Comparison of ENCODE assay signal across 8 mouse cellular contexts in genomic region chr7:82056551-82057230, GRCm38 (mm10).
DNase-seq lines count a peak whose midpoint lies in the region; ATAC-seq and TF ChIP-seq lines count a peak whose summit lies in the region.

No protein-coding gene starts in this region.

- 0 out of 2 replicates have a peak, but pooled peaks cover 13% of the 10 kb centered on the region for H3K27me3 ChIP-seq in forebrain, embryonic 15.5 days
- H3K27me3 ChIP-seq in hindbrain, embryonic 15.5 days, result no peaks in the 10 kb centered on the region
- H3K27me3 ChIP-seq in stomach, postnatal 0 days (ENCODE audit: control insufficient read depth, insufficient read depth, low read length), result no peaks in the 10 kb centered on the region

- no peak for TF ChIP-seq EP300 in stomach, postnatal 0 days (optimal IDR thresholded peaks at IDR 0.05)

- 0 out of 2 replicates have a peak, but pooled peaks have one; percentile 43 for ATAC-seq in forebrain, embryonic 15.5 days (replicated peaks)
- 0 out of 2 replicates have a peak, but pooled peaks have one; percentile 69 for ATAC-seq in hindbrain, embryonic 15.5 days (ENCODE audit: low FRiP score, low read depth)
- peak; percentile 73; the same call in 1 of the 2 replicates for ATAC-seq in stomach, postnatal 0 days (ENCODE audit: low FRiP score, low TSS enrichment)

- no peak overlapping the region for H3K27ac ChIP-seq in forebrain, embryonic 15.5 days (replicated peaks)
- no peak overlapping the region for H3K27ac ChIP-seq in hindbrain, embryonic 15.5 days (replicated peaks)
- no peak overlapping the region for H3K27ac ChIP-seq in stomach, postnatal 0 days (replicated peaks)

- no peak for TF ChIP-seq CTCF in lung, adult 2 months (IDR thresholded peaks at IDR 0.05; ENCODE audit: insufficient read depth, low read length)
- no peak for TF ChIP-seq CTCF in stomach, postnatal 0 days (IDR thresholded peaks at IDR 0.05; ENCODE audit: low read depth)

- no peak for TF ChIP-seq POLR2A in lung, adult 2 months (IDR thresholded peaks at IDR 0.05; ENCODE audit: borderline replicate concordance, extremely low read depth, low read depth, low read length)

- H3K36me3 ChIP-seq in forebrain, embryonic 15.5 days, result no peaks in the 10 kb centered on the region
- H3K36me3 ChIP-seq in hindbrain, embryonic 15.5 days, result no peaks in the 10 kb centered on the region
- no peaks in the 10 kb centered on the region for H3K36me3 ChIP-seq in stomach, postnatal 0 days (ENCODE audit: control insufficient read depth, insufficient read depth, low read length)

- H3K4me2 ChIP-seq in forebrain, embryonic 15.5 days (replicated peaks), result peak overlapping the region; percentile 38
- peak overlapping the region; percentile 51 for H3K4me2 ChIP-seq in hindbrain, embryonic 15.5 days
- peak overlapping the region; percentile 43 for H3K4me2 ChIP-seq in stomach, postnatal 0 days (replicated peaks; ENCODE audit: low read depth)

- peak; percentile 13 to 18 for DNase-seq in lung, adult 18-20 months
- no peak for DNase-seq in lung, adult 2 months
- peak; percentile 11 for DNase-seq in lung, postnatal 36 days
- peak; percentile 47 for DNase-seq in stomach, postnatal 0 days (ENCODE audit: low spot score)
- no peak for DNase-seq in spleen, postnatal 4 days (ENCODE audit: low spot score in 2 of 2)
- DNase-seq in left cerebral cortex, adult 9 months (ENCODE audit: low spot score in 2 of 2), result no peak

- 7% methylated on average over 21 of the region's 21 CpGs for WGBS in lung, adult 2 months
- WGBS in forebrain, embryonic 15.5 days, result 2% methylated on average over 21 of the region's 21 CpGs
- WGBS in hindbrain, embryonic 15.5 days, result 3% methylated on average over 21 of the region's 21 CpGs
- 8% methylated on average over 21 of the region's 21 CpGs for WGBS in stomach, postnatal 0 days

- no peak overlapping the region for H3K9ac ChIP-seq in forebrain, embryonic 15.5 days (replicated peaks)
- H3K9ac ChIP-seq in hindbrain, embryonic 15.5 days, result peak overlapping the region; percentile 29; the same call in 1 of the 2 replicates
- peak overlapping the region; percentile 13; the same call in 1 of the 2 replicates for H3K9ac ChIP-seq in stomach, postnatal 0 days (ENCODE audit: low read length)

- H3K4me3 ChIP-seq in lung, adult 2 months (replicated peaks; ENCODE audit: extremely low read depth, low read depth, low read length), result no peak overlapping the region
- H3K4me3 ChIP-seq in forebrain, embryonic 15.5 days, result 0 out of 2 replicates have a peak overlapping the region, but pooled peaks have one; percentile 12
- H3K4me3 ChIP-seq in hindbrain, embryonic 15.5 days, result peak overlapping the region; percentile 16
- H3K4me3 ChIP-seq in stomach, postnatal 0 days (ENCODE audit: low read depth, low read length), result 0 out of 2 replicates have a peak overlapping the region, but pooled peaks have one; percentile 1

- no peaks in the 10 kb centered on the region for H3K4me1 ChIP-seq in lung, adult 2 months (ENCODE audit: control insufficient read depth, insufficient read depth, low read length)
- peaks cover 14% of the 10 kb centered on the region for H3K4me1 ChIP-seq in forebrain, embryonic 15.5 days
- peaks cover 8% of the 10 kb centered on the region for H3K4me1 ChIP-seq in hindbrain, embryonic 15.5 days (replicated peaks)
- H3K4me1 ChIP-seq in stomach, postnatal 0 days (replicated peaks; ENCODE audit: control insufficient read depth, insufficient read depth), result no peaks in the 10 kb centered on the region

- no peaks in the 10 kb centered on the region for H3K9me3 ChIP-seq in forebrain, embryonic 15.5 days
- no peaks in the 10 kb centered on the region for H3K9me3 ChIP-seq in hindbrain, embryonic 15.5 days
- H3K9me3 ChIP-seq in stomach, postnatal 0 days (ENCODE audit: control insufficient read depth, low read length), result no peaks in the 10 kb centered on the region

Comparison
In these comparisons a context has a peak if more than half of its experiments do, and no peak if none do; other contexts are left out.
1. DNase-seq: peak in lung, adult 18-20 months (2 of 2), lung, postnatal 36 days (single experiment) and stomach, postnatal 0 days (single experiment); none in lung, adult 2 months (single experiment), spleen, postnatal 4 days (0 of 2) and left cerebral cortex, adult 9 months (0 of 2).
2. Peak in every context shown above with its lines, with median percentiles within 50 percentile points of each other: ATAC-seq and H3K4me2 ChIP-seq.